Mouse (Mus musculus) midbrain, embryonic 16.5 days (tissue): ENCODE results near the gene Xrcc1. TPM values are rescaled to one million over a fixed set of nuclear protein-coding genes. Genes with fewer than 3 reads are reported as not detected.
A peak's percentile ranks its signal among the peaks of the same experiment; 100 is the strongest.

Experiments
- ATAC-seq: fragments of 200-750 bp; cut with Nextera tagmentation; 2 replicates; pipeline ENCODE4 v1.8.0; 2017; ENCODE audit warnings: moderate TSS enrichment
- H3K27ac ChIP-seq: fragments of 300-500 bp; sonication (generic); 2 replicates; pipeline ENCODE4 v1.5.1; 2014; ENCODE audit warnings: mild to moderate bottlenecking, low read length, mixed read lengths
- H3K27me3 ChIP-seq: fragments of 300-500 bp; sonication (generic); 2 replicates; pipeline ENCODE4 v1.6.1; 2014; ENCODE audit warnings: low read depth, low read length, mixed read lengths; ENCODE audit not compliant: control insufficient read depth, insufficient read depth
- H3K36me3 ChIP-seq: fragments of 300-500 bp; sonication (generic); 2 replicates; pipeline ENCODE4 v1.6.1; 2014; ENCODE audit warnings: mild to moderate bottlenecking, low read length, moderate library complexity, mixed read lengths; ENCODE audit not compliant: control insufficient read depth, insufficient read depth
- H3K4me1 ChIP-seq: fragments of 300-500 bp; sonication (generic); 2 replicates; pipeline ENCODE4 v1.6.1; 2014; ENCODE audit warnings: mild to moderate bottlenecking, low read length, mixed read lengths; ENCODE audit not compliant: control insufficient read depth, insufficient read depth
- H3K4me2 ChIP-seq: fragments of 300-500 bp; sonication (generic); 2 replicates; pipeline ENCODE4 v1.6.1; 2014; ENCODE audit warnings: mild to moderate bottlenecking, low read length, mixed read lengths
- H3K4me3 ChIP-seq: fragments of 300-500 bp; sonication (generic); 2 replicates; pipeline ENCODE4 v1.5.1; 2014; ENCODE audit warnings: low read depth, mild to moderate bottlenecking, low read length, moderate library complexity, mixed read lengths
- H3K9ac ChIP-seq: fragments of 300-500 bp; sonication (generic); 2 replicates; pipeline ENCODE4 v1.6.1; 2014; ENCODE audit warnings: low read depth, low read length, mixed read lengths
- H3K9me3 ChIP-seq: fragments of 300-500 bp; sonication (generic); replicated peaks from 2 replicates; pipeline ENCODE4 v1.6.1; 2014; ENCODE audit warnings: mild to moderate bottlenecking, low read length, mixed read lengths; ENCODE audit not compliant: control insufficient read depth, poor library complexity, severe bottlenecking
- WGBS: fragments of 180-500 bp; shearing (Covaris S2); extraction: QIAGEN DNeasy Blood & Tissue Kit; methylation state at CpG from one replicate; pipeline ENCODE4 v1.1.7; 2014; 5-methylcytosine and 5-hydroxymethylcytosine counted together
- polyA plus RNA-seq: library from polyadenylated mRNA; unstranded; fragments of >200 nt; fragmentation: Nextera tagmentation; extraction: Ambion mirVana; gene quantifications from 2 replicates; pipeline ENCODE4 v1.2.1, GENCODE M21; 2015

The Xrcc1 gene
- polyA plus RNA-seq, 1 experiment from 2014 or later = 66.1 TPM

GRCm38 (mm10) chr7:24565627-24566026, 19.5 kb downstream of the Xrcc1 start:
- Histone ChIP-seq H3K36me3 (peaks cover 24% of the 10 kb centered on the region), H3K4me2 (no peak overlapping the region), H3K27me3 (no peaks in the 10 kb centered on the region), H3K4me3 (no peak overlapping the region), H3K9ac (no peak overlapping the region), H3K4me1 (no peaks in the 10 kb centered on the region), H3K27ac (no peak overlapping the region), H3K9me3 (no peaks in the 10 kb centered on the region)
- ATAC-seq = no peak
- WGBS = 95% methylated on average over 11 of the region's 11 CpGs

DNA sequence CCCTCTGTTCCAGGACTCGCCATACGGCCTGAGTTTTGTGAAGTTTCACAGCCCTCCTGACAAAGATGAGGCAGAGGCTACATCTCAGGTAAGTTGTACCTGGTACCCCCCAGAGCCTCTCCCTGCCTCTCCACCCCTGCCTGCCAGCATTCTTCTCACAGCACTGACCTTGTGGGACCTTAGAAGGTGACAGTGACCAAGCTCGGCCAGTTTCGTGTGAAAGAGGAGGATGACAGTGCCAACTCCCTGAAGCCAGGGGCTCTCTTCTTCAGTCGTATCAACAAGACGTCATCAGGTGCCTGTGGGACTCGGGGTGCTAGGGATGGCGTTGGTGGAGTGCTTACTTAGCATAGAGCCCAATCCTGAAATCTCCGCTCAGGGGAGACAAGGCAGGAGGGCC, 20.1 kb downstream of the Xrcc1 start:
- no peak overlapping the region for H3K4me2 ChIP-seq
- H3K4me1 ChIP-seq = no peaks in the 10 kb centered on the region
- H3K27ac ChIP-seq = no peak overlapping the region
- ATAC-seq = no peak
- no peak overlapping the region for H3K9ac ChIP-seq
- WGBS = 94% methylated on average over 9 of the region's 9 CpGs
- H3K27me3 ChIP-seq = no peaks in the 10 kb centered on the region
- no peaks in the 10 kb centered on the region for H3K9me3 ChIP-seq
- no peak overlapping the region for H3K4me3 ChIP-seq
- H3K36me3 ChIP-seq = peaks cover 24% of the 10 kb centered on the region

- Histone ChIP-seq H3K9me3 (no peaks in the 10 kb centered on the region), H3K27me3 (no peaks in the 10 kb centered on the region), H3K36me3 (peaks cover 26% of the 10 kb centered on the region), H3K4me3 (no peak overlapping the region), H3K4me1 (no peaks in the 10 kb centered on the region), H3K9ac (no peak overlapping the region), H3K27ac (no peak overlapping the region), H3K4me2 (no peak overlapping the region)
- no peak for ATAC-seq
- WGBS = 95% methylated on average over 4 of the region's 4 CpGs
Measured at GRCm38 (mm10) chr7:24568512-24568911, 22.4 kb downstream of the Xrcc1 start.

- Histone ChIP-seq H3K36me3 (peaks cover 24% of the 10 kb centered on the region), H3K9me3 (no peaks in the 10 kb centered on the region), H3K4me1 (no peaks in the 10 kb centered on the region), H3K4me3 (no peak overlapping the region), H3K27ac (no peak overlapping the region), H3K27me3 (no peaks in the 10 kb centered on the region), H3K9ac (no peak overlapping the region), H3K4me2 (no peak overlapping the region)
- WGBS = 88% methylated on average over 4 of the region's 4 CpGs
- ATAC-seq = no peak
Measured at GRCm38 (mm10) chr7:24571071-24571470, 25.0 kb downstream of the Xrcc1 start.

DNA sequence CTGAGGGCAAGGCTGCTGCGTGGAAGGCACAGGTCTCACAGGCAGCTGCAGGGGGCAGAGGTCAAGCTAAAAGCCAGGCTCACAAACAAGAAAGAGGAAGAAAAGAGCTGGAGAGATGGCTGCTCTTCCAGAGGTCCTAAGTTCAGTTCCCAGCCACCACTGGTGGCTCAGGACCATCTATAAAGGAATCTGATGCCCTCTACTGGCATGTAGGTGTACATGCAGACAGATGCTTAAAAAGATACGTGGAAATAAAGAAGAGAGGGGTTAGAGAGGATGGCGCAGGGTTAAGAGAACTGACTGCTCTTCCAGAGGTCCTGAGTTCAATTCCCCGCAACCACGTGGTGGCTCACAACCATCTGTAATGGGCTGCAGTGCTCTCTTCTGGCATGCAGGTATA, 26.4 kb downstream of the Xrcc1 start:
- H3K9me3 ChIP-seq = no peaks in the 10 kb centered on the region
- no peaks in the 10 kb centered on the region for H3K27me3 ChIP-seq
- H3K4me2 ChIP-seq = no peak overlapping the region
- peaks cover 13% of the 10 kb centered on the region for H3K36me3 ChIP-seq
- 54% methylated on average over 5 of the region's 5 CpGs for WGBS
- ATAC-seq = no peak
- H3K27ac ChIP-seq = no peak overlapping the region
- no peak overlapping the region for H3K9ac ChIP-seq
- H3K4me3 ChIP-seq = no peak overlapping the region
- H3K4me1 ChIP-seq = no peaks in the 10 kb centered on the region

- H3K4me2 ChIP-seq = no peak overlapping the region
- no peaks in the 10 kb centered on the region for H3K9me3 ChIP-seq
- H3K9ac ChIP-seq = no peak overlapping the region
- no peak for ATAC-seq
- no peak overlapping the region for H3K27ac ChIP-seq
- no peak overlapping the region for H3K4me3 ChIP-seq
- no peaks in the 10 kb centered on the region for H3K4me1 ChIP-seq
- 69% methylated on average over 12 of the region's 12 CpGs for WGBS
- peaks cover 2% of the 10 kb centered on the region; the same call in 1 of the 2 replicates for H3K36me3 ChIP-seq
- H3K27me3 ChIP-seq = no peaks in the 10 kb centered on the region
Measured at GRCm38 (mm10) chr7:24574224-24574796, 28.2 kb downstream of the Xrcc1 start.

- 89% methylated on average over 10 of the region's 10 CpGs for whole genome bisulfite sequencing
- H3K36me3 ChIP-seq = no peaks in the 10 kb centered on the region
- H3K4me2 ChIP-seq = no peak overlapping the region
- H3K27me3 ChIP-seq = no peaks in the 10 kb centered on the region
- no peak overlapping the region for H3K27ac ChIP-seq
- no peaks in the 10 kb centered on the region for H3K9me3 ChIP-seq
- no peaks in the 10 kb centered on the region for H3K4me1 ChIP-seq
- H3K4me3 ChIP-seq = no peak overlapping the region
- H3K9ac ChIP-seq = no peak overlapping the region
- no peak for ATAC-seq
Measured at GRCm38 (mm10) chr7:24577811-24578210, 31.7 kb downstream of the Xrcc1 start.

- H3K4me1 ChIP-seq = peaks cover 10% of the 10 kb centered on the region
- H3K36me3 ChIP-seq = no peaks in the 10 kb centered on the region
- no peak overlapping the region for H3K4me2 ChIP-seq
- no peak overlapping the region for H3K4me3 ChIP-seq
- H3K9ac ChIP-seq = no peak overlapping the region
- H3K9me3 ChIP-seq = 0 out of 2 replicates have a peak, but pooled peaks cover 3% of the 10 kb centered on the region
- H3K27me3 ChIP-seq = peaks cover 11% of the 10 kb centered on the region
- no peak for ATAC-seq
- WGBS = 88% methylated on average over 6 of the region's 6 CpGs
- no peak overlapping the region for H3K27ac ChIP-seq
Measured at GRCm38 (mm10) chr7:24584876-24585275, 38.8 kb downstream of the Xrcc1 start.

DNA sequence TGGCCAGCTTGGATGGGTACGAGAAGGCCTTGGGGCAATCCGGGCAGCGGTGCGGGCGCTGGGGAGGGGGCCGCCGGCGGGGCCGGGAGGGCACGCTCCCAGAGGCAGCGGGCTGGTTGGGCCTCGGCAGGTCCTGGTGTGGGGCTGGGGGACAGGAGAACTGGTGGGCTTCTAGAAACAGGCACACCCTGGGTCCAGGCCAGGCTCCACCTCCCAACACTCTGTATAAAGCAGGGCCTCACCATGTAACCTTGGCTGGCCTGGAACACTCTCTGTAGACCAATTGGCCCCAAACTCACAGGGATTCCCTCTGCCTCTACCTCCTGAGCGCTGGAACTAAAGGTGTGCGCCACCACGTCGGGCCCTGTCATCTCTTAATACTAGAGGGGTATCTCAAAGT, 39.9 kb downstream of the Xrcc1 start:
- Histone ChIP-seq H3K36me3 (no peaks in the 10 kb centered on the region), H3K4me2 (peak overlapping the region; percentile 8), H3K9me3 (0 out of 2 replicates have a peak, but pooled peaks cover 3% of the 10 kb centered on the region), H3K9ac (0 out of 2 replicates have a peak overlapping the region, but pooled peaks have one; percentile 38), H3K4me1 (peaks cover 10% of the 10 kb centered on the region), H3K27ac (no peak overlapping the region), H3K4me3 (no peak overlapping the region), H3K27me3 (peaks cover 11% of the 10 kb centered on the region)
- 37% methylated on average over 15 of the region's 16 CpGs for WGBS
- ATAC-seq = 0 out of 2 replicates have a peak, but pooled peaks have one; percentile 7
